Mouse (Mus musculus) limb, embryonic 11.5 days (tissue): Measurements from ENCODE around the gene Tubg1. TPM values are rescaled to one million over a fixed set of nuclear protein-coding genes. Genes with fewer than 3 reads are reported as not detected.

Source experiments
- ATAC-seq: fragments of 200-750 bp; cut with Nextera tagmentation; 2 replicates; pipeline ENCODE4 v1.8.0; 2017; ENCODE audit warnings: low read depth; ENCODE audit not compliant: insufficient number of reproducible peaks, low FRiP score, low TSS enrichment
- DNase-seq: peaks from one replicate; pipeline ENCODE4 v3.0.0-alpha.2; 2015; ENCODE audit warnings: low spot score
- H3K27ac ChIP-seq: fragments of 300-500 bp; sonication (generic); replicated peaks from 2 replicates; pipeline ENCODE4 v1.5.1; 2014; ENCODE audit warnings: low read depth, mild to moderate bottlenecking, low read length
- H3K27me3 ChIP-seq: fragments of 300-500 bp; sonication (generic); 2 replicates; pipeline ENCODE4 v1.6.1; 2014; ENCODE audit warnings: mild to moderate bottlenecking, low read length, mixed read lengths; ENCODE audit not compliant: control insufficient read depth, insufficient read depth
- H3K36me3 ChIP-seq: fragments of 300-500 bp; sonication (generic); 2 replicates; pipeline ENCODE4 v1.6.1; 2014; ENCODE audit warnings: mild to moderate bottlenecking, low read length, moderate library complexity, mixed read lengths; ENCODE audit not compliant: control insufficient read depth, insufficient read depth
- H3K4me1 ChIP-seq: fragments of 300-500 bp; sonication (generic); 2 replicates; pipeline ENCODE4 v1.6.1; 2014; ENCODE audit warnings: low read length, mixed read lengths; ENCODE audit not compliant: control insufficient read depth, insufficient read depth
- H3K4me2 ChIP-seq: fragments of 300-500 bp; sonication (generic); 2 replicates; pipeline ENCODE4 v1.6.1; 2014; ENCODE audit warnings: low read depth, mild to moderate bottlenecking, moderate library complexity; ENCODE audit not compliant: severe bottlenecking
- H3K4me3 ChIP-seq: fragments of 300-500 bp; sonication (generic); 2 replicates; pipeline ENCODE4 v1.5.1; 2014; ENCODE audit warnings: low read depth, low read length
- H3K9ac ChIP-seq: fragments of 300-500 bp; sonication (generic); 2 replicates; pipeline ENCODE4 v1.6.1; 2014; ENCODE audit warnings: mild to moderate bottlenecking, low read length
- H3K9me3 ChIP-seq: fragments of 300-500 bp; sonication (generic); 2 replicates; pipeline ENCODE4 v1.6.1; 2016; ENCODE audit warnings: low read length; ENCODE audit not compliant: control insufficient read depth
- WGBS: fragments of 180-500 bp; shearing (Covaris S2); extraction: QIAGEN DNeasy Blood & Tissue Kit; methylation state at CpG from one replicate; pipeline ENCODE4 v1.1.7; 2014; 5-methylcytosine and 5-hydroxymethylcytosine counted together
- polyA plus RNA-seq: library from polyadenylated mRNA; unstranded; fragments of >200 nt; fragmentation: Nextera tagmentation; extraction: Ambion mirVana; gene quantifications from 2 replicates; pipeline ENCODE4 v1.2.1, GENCODE M21; 2014

Gene Tubg1
- polyA plus RNA-seq, 1 experiment from 2014 or later: 113 TPM

- Histone ChIP-seq H3K9ac (no peak overlapping the region), H3K27ac (no peak overlapping the region), H3K36me3 (peaks cover 13% of the 10 kb centered on the region), H3K9me3 (no peaks in the 10 kb centered on the region), H3K27me3 (no peaks in the 10 kb centered on the region), H3K4me2 (no peak overlapping the region), H3K4me1 (no peaks in the 10 kb centered on the region), H3K4me3 (no peak overlapping the region)
- ATAC-seq (no peak), DNase-seq (no peak)
- 94% methylated on average over 1 of the region's 1 CpGs for WGBS
Observed at GRCm38 (mm10) chr11:101127075-101127474, 7.3 kb downstream of the Tubg1 start.

GRCm38 (mm10) chr11:101128996-101129577 is 9.3 kb downstream of the Tubg1 start:
- no peak overlapping the region for H3K4me2 ChIP-seq
- no peak overlapping the region for H3K27ac ChIP-seq
- H3K9ac ChIP-seq: no peak overlapping the region
- DNase-seq (no peak), ATAC-seq (no peak)
- H3K27me3 ChIP-seq: no peaks in the 10 kb centered on the region
- H3K4me1 ChIP-seq: no peaks in the 10 kb centered on the region
- H3K36me3 ChIP-seq: peaks cover 13% of the 10 kb centered on the region
- no peak overlapping the region for H3K4me3 ChIP-seq
- WGBS: 82% methylated on average over 11 of the region's 11 CpGs
- no peaks in the 10 kb centered on the region for H3K9me3 ChIP-seq

- Histone ChIP-seq H3K9me3 (no peaks in the 10 kb centered on the region), H3K4me3 (no peak overlapping the region), H3K27ac (no peak overlapping the region), H3K36me3 (peaks cover 13% of the 10 kb centered on the region), H3K4me2 (no peak overlapping the region), H3K27me3 (no peaks in the 10 kb centered on the region), H3K9ac (no peak overlapping the region), H3K4me1 (no peaks in the 10 kb centered on the region)
- DNase-seq (no peak), ATAC-seq (no peak)
- WGBS: 40% methylated on average over 18 of the region's 18 CpGs
Observed at GRCm38 (mm10) chr11:101130056-101130756, 10.5 kb downstream of the Tubg1 start.

- 98% methylated on average over 2 of the region's 2 CpGs for WGBS
- peaks cover 4% of the 10 kb centered on the region for H3K36me3 ChIP-seq
- DNase-seq: no peak
Observed at GRCm38 (mm10) chr11:101131187-101131586, 11.4 kb downstream of the Tubg1 start.

GRCm38 (mm10) chr11:101131701-101132100 is 12.0 kb downstream of the Tubg1 start:
- DNase-seq (peak; percentile 50), ATAC-seq (no peak)
- no peak overlapping the region for H3K4me2 ChIP-seq
- H3K27me3 ChIP-seq: no peaks in the 10 kb centered on the region
- H3K9ac ChIP-seq: no peak overlapping the region
- H3K4me1 ChIP-seq: no peaks in the 10 kb centered on the region
- no peak overlapping the region for H3K4me3 ChIP-seq
- whole genome bisulfite sequencing: 89% methylated on average over 6 of the region's 6 CpGs
- H3K36me3 ChIP-seq: no peaks in the 10 kb centered on the region; the same call in 1 of the 2 replicates
- H3K9me3 ChIP-seq: no peaks in the 10 kb centered on the region
- no peak overlapping the region for H3K27ac ChIP-seq

More at GRCm38 (mm10) chr11:101131187-101131586, 11.4 kb downstream of the Tubg1 start:
- Histone ChIP-seq H3K4me2 (no peak overlapping the region), H3K27ac (no peak overlapping the region), H3K9me3 (no peaks in the 10 kb centered on the region), H3K27me3 (no peaks in the 10 kb centered on the region), H3K9ac (no peak overlapping the region), H3K4me3 (no peak overlapping the region), H3K4me1 (no peaks in the 10 kb centered on the region)
- no peak for ATAC-seq

- Histone ChIP-seq H3K9me3 (no peaks in the 10 kb centered on the region), H3K9ac (no peak overlapping the region), H3K4me1 (no peaks in the 10 kb centered on the region), H3K4me3 (no peak overlapping the region), H3K27ac (no peak overlapping the region), H3K36me3 (no peaks in the 10 kb centered on the region), H3K4me2 (no peak overlapping the region), H3K27me3 (no peaks in the 10 kb centered on the region)
- WGBS: 78% methylated on average over 12 of the region's 12 CpGs
- no peak for DNase-seq
- ATAC-seq: no peak
Observed at GRCm38 (mm10) chr11:101133037-101133436, 13.3 kb downstream of the Tubg1 start.

GRCm38 (mm10) chr11:101134217-101134865 is 14.6 kb downstream of the Tubg1 start:
- H3K4me2 ChIP-seq: no peak overlapping the region
- H3K27ac ChIP-seq: no peak overlapping the region
- H3K9ac ChIP-seq: no peak overlapping the region
- no peaks in the 10 kb centered on the region for H3K27me3 ChIP-seq
- ATAC-seq: no peak
- no peaks in the 10 kb centered on the region for H3K4me1 ChIP-seq
- no peaks in the 10 kb centered on the region for H3K9me3 ChIP-seq
- WGBS: 81% methylated on average over 13 of the region's 13 CpGs
- no peak overlapping the region for H3K4me3 ChIP-seq
- H3K36me3 ChIP-seq: no peaks in the 10 kb centered on the region
- DNase-seq: no peak

GRCm38 (mm10) chr11:101137000-101137399 is 17.3 kb downstream of the Tubg1 start:
- WGBS: 78% methylated on average over 7 of the region's 7 CpGs
- H3K27ac ChIP-seq: no peak overlapping the region
- no peaks in the 10 kb centered on the region for H3K27me3 ChIP-seq
- H3K36me3 ChIP-seq: no peaks in the 10 kb centered on the region
- no peak overlapping the region for H3K4me3 ChIP-seq
- H3K4me1 ChIP-seq: 0 out of 2 replicates have a peak, but pooled peaks cover 2% of the 10 kb centered on the region
- H3K9ac ChIP-seq: no peak overlapping the region
- no peaks in the 10 kb centered on the region for H3K9me3 ChIP-seq
- H3K4me2 ChIP-seq: no peak overlapping the region
- DNase-seq: no peak
- no peak for ATAC-seq
